Mouse (Mus musculus): ENCODE measurements around the gene Ubc.

Ubc gene

GRCm38 (mm10) chr5:125351057-125351456 is 38.9 kb downstream of the Ubc start:
- DNase-seq (ENCODE audit: low read depth, low spot score): no peak

- no peak for DNase-seq (ENCODE audit: low read depth, low spot score)
These were observed 40.6 kb downstream of the Ubc start for GRCm38 (mm10) chr5:125349391-125349790.

- DNase-seq (ENCODE audit: low read depth, low spot score): peak; percentile 39
These were observed 41.5 kb downstream of the Ubc start for GRCm38 (mm10) chr5:125348487-125348886.

- DNase-seq (ENCODE audit: low read depth, low spot score): no peak
These were observed 41.9 kb downstream of the Ubc start for GRCm38 (mm10) chr5:125348067-125348466.

- no peak for DNase-seq (ENCODE audit: low read depth, low spot score)
These were observed 45.7 kb downstream of the Ubc start for GRCm38 (mm10) chr5:125344296-125344695.

- no peak for DNase-seq (ENCODE audit: low read depth, low spot score)
These were observed 48.4 kb downstream of the Ubc start for GRCm38 (mm10) chr5:125341459-125342090.

- DNase-seq (ENCODE audit: low read depth, low spot score): peak; percentile 68
These were observed 49.3 kb downstream of the Ubc start, which contains the start of gene Scarb1 for GRCm38 (mm10) chr5:125340547-125341262. Gene Scarb1 (minus strand): TSS chr5:125341094.

- no peak for DNase-seq (ENCODE audit: low read depth, low spot score)
These were observed 50.0 kb downstream of the Ubc start for GRCm38 (mm10) chr5:125339851-125340531.

- DNase-seq (ENCODE audit: low read depth, low spot score): no peak
These were observed 50.8 kb downstream of the Ubc start for GRCm38 (mm10) chr5:125339108-125339751.

- DNase-seq (ENCODE audit: low read depth, low spot score): no peak
These were observed 52.5 kb downstream of the Ubc start for GRCm38 (mm10) chr5:125337526-125337925.

GRCm38 (mm10) chr5:125337012-125337411 is 53.0 kb downstream of the Ubc start:
- no peak for DNase-seq (ENCODE audit: low read depth, low spot score)
